25 mouse cellular contexts compared by ENCODE assay signal in the genomic region with DNA sequence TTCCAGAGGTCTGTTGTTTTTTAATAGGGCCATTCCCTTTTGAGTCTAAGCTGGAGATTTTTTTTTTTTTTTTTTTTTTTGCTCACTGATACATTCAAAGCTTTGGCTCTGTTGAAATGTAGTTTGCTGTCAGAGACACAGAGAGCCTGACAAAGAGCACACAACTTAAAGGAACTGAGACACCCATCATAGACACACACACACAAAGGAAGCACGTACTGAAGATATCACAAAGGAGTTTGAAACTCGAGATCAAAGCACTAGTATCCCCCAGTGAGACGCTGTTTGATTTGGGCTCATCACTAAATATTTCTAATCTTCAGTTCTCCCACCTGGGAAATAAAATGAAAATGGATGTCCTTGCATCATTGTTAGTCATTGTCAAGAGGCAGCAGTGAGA.
"Had no signal": no experiment of that assay in that cellular context is flagged by ENCODE, and none has a peak within 500 bp of the region (broad histone marks: within the 10 kb centered on the region; RNA-seq: fewer than 3 reads in every experiment).

No protein-coding gene starts in this region.

- H3K4me3 ChIP-seq: heart, adult 2 months; heart, embryonic 13.5 days; heart, embryonic 15.5 days; hindbrain, embryonic 13.5 days; hindbrain, embryonic 15.5 days; kidney, embryonic 15.5 days; left cerebral cortex, adult 2 months; limb, embryonic 13.5 days; limb, embryonic 15.5 days had no signal

- DNase-seq: gastrocnemius, postnatal 14 days; gastrocnemius, postnatal 36 days; heart, adult 11 months; heart, adult 2 months; heart, postnatal 14 days; heart, postnatal 36 days; kidney, adult 11 months; kidney, adult 2 months; kidney, adult 9 months; kidney, postnatal 14 days; kidney, postnatal 36 days; layer of hippocampus, adult 9-11 months; left cerebral cortex, postnatal 4 days had no signal

- H3K4me1 ChIP-seq: heart, embryonic 13.5 days; heart, embryonic 15.5 days; hindbrain, embryonic 13.5 days; hindbrain, embryonic 15.5 days; kidney, embryonic 15.5 days; limb, embryonic 15.5 days had no signal

- H3K4me2 ChIP-seq: heart, embryonic 11.5 days; heart, embryonic 13.5 days; heart, embryonic 15.5 days; hindbrain, embryonic 13.5 days; hindbrain, embryonic 15.5 days; kidney, embryonic 15.5 days; limb, embryonic 13.5 days; limb, embryonic 15.5 days had no signal

- H3K9me3 ChIP-seq: heart, embryonic 13.5 days; heart, embryonic 15.5 days; hindbrain, embryonic 13.5 days; hindbrain, embryonic 15.5 days; kidney, embryonic 15.5 days; limb, embryonic 13.5 days; limb, embryonic 15.5 days had no signal

- H3K9ac ChIP-seq: heart, embryonic 13.5 days; heart, embryonic 15.5 days; hindbrain, embryonic 13.5 days; hindbrain, embryonic 15.5 days; kidney, embryonic 15.5 days; limb, embryonic 13.5 days; limb, embryonic 15.5 days had no signal

- H3K27ac ChIP-seq: heart, adult 2 months; heart, embryonic 13.5 days; heart, embryonic 15.5 days; hindbrain, embryonic 13.5 days; hindbrain, embryonic 15.5 days; hindbrain, postnatal 0 days; kidney, embryonic 15.5 days; kidney, postnatal 0 days; left cerebral cortex, adult 2 months; limb, embryonic 13.5 days; limb, embryonic 15.5 days had no signal

- ATAC-seq: hindbrain, postnatal 0 days; intestine, embryonic 16.5 days had no signal

- H3K27me3 ChIP-seq: heart, embryonic 13.5 days; heart, embryonic 15.5 days; hindbrain, embryonic 13.5 days; hindbrain, embryonic 15.5 days; kidney, embryonic 15.5 days; limb, embryonic 13.5 days; limb, embryonic 15.5 days had no signal

- H3K36me3 ChIP-seq: heart, embryonic 13.5 days; heart, embryonic 15.5 days; hindbrain, embryonic 13.5 days; hindbrain, embryonic 15.5 days; kidney, embryonic 15.5 days; limb, embryonic 13.5 days; limb, embryonic 15.5 days had no signal
